Mouse (Mus musculus): ENCODE results near the gene Plekhd1. TPM values are rescaled to one million over a fixed set of nuclear protein-coding genes. Genes with fewer than 3 reads are reported as not detected.

Plekhd1 gene
- total and polyA plus RNA-seq, 3 experiments = 0.04 TPM; not detected in 2

- no peaks in the 10 kb centered on the region for H3K9me3 ChIP-seq (replicated peaks; ENCODE audit: insufficient read depth, low read length)
- no peak for DNase-seq (ENCODE audit: low read depth, low spot score)
- H3K36me3 ChIP-seq (ENCODE audit: control insufficient read depth in 1 of 2, insufficient read depth in 2 of 2, low read length in 2 of 2) = 0 out of 4 replicates have a peak, but pooled peaks cover 0 to 2% of the 10 kb centered on the region in 2 experiments
- no peak for TF ChIP-seq HCFC1 (IDR thresholded peaks at IDR 0.05; ENCODE audit: low read depth, low read length)
- no peak for TF ChIP-seq SIN3A (IDR thresholded peaks at IDR 0.05; ENCODE audit: low read length)
- no peak for TF ChIP-seq MEF2A (IDR thresholded peaks at IDR 0.05; ENCODE audit: extremely low read depth, insufficient replicate concordance, low read depth, low read length, poor library complexity, severe bottlenecking)
- no peak for TF ChIP-seq RCOR1 (IDR thresholded peaks at IDR 0.05; ENCODE audit: low read depth, low read length)
- no peak for TF ChIP-seq MAFK (IDR thresholded peaks at IDR 0.05; ENCODE audit: borderline replicate concordance, low read depth, low read length)
- TF ChIP-seq TCF12 (IDR thresholded peaks at IDR 0.05; ENCODE audit: low read depth, low read length) = no peak
- H3K9ac ChIP-seq (ENCODE audit: control insufficient read depth, low read depth, low read length, poor library complexity, severe bottlenecking) = no peak overlapping the region
- no peak overlapping the region for H3K4me3 ChIP-seq (ENCODE audit: control insufficient read depth in 1 of 2, insufficient read depth in 1 of 2, low read depth in 2 of 2, low read length in 2 of 2)
- no peak overlapping the region for H3K27ac ChIP-seq (ENCODE audit: control insufficient read depth, low read depth, low read length)
- H3K4me1 ChIP-seq (ENCODE audit: control insufficient read depth in 1 of 2, insufficient read depth in 2 of 2, low read length in 2 of 2) = peaks cover 0 to 5% of the 10 kb centered on the region in 2 experiments; a peak in 2 of 4 replicates
- no peaks in the 10 kb centered on the region; a peak in 1 of 4 replicates for H3K27me3 ChIP-seq (ENCODE audit: control insufficient read depth in 1 of 2, insufficient read depth in 2 of 2, low read length in 2 of 2)
- no peaks in the 10 kb centered on the region for H3K79me2 ChIP-seq (ENCODE audit: control insufficient read depth, insufficient read depth, low read length, poor library complexity)
Measured at GRCm38 (mm10) chr12:80758559-80759386, 66.4 kb downstream of the Plekhd1 start.

DNA sequence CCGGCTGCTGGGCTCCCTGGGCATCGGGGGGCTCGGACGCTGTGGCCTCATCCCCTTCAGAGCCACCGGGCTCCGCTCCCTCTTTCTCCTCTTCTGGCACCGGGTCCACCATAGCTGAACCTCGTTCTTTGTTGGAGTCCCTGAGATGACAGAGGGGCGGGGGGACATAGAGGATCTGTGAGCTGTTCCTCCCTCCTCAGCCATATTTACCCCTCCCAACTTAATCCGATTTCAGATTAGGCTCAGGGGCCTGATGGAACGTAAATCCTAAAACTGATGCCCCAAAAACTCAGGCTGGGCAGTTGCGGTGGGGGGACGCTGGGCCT lies 67.0 kb downstream of the Plekhd1 start:
- no peak for DNase-seq (ENCODE audit: low read depth, low spot score)
- Histone ChIP-seq H3K9ac (ENCODE audit: control insufficient read depth, low read depth, low read length, poor library complexity, severe bottlenecking) (no peak overlapping the region), H3K79me2 (ENCODE audit: control insufficient read depth, insufficient read depth, low read length, poor library complexity) (no peaks in the 10 kb centered on the region), H3K4me1 (ENCODE audit: control insufficient read depth in 1 of 2, insufficient read depth in 2 of 2, low read length in 2 of 2) (peaks cover 0 to 5% of the 10 kb centered on the region in 2 experiments; a peak in 2 of 4 replicates), H3K27me3 (ENCODE audit: control insufficient read depth in 1 of 2, insufficient read depth in 2 of 2, low read length in 2 of 2) (no peaks in the 10 kb centered on the region; a peak in 1 of 4 replicates), H3K27ac (ENCODE audit: control insufficient read depth, low read depth, low read length) (no peak overlapping the region), H3K9me3 (replicated peaks; ENCODE audit: insufficient read depth, low read length) (no peaks in the 10 kb centered on the region), H3K36me3 (ENCODE audit: control insufficient read depth in 1 of 2, insufficient read depth in 2 of 2, low read length in 2 of 2) (0 out of 4 replicates have a peak, but pooled peaks cover 0 to 2% of the 10 kb centered on the region in 2 experiments), H3K4me3 (ENCODE audit: control insufficient read depth in 1 of 2, insufficient read depth in 1 of 2, low read depth in 2 of 2, low read length in 2 of 2) (no peak overlapping the region)
- TF ChIP-seq SMC3 (IDR thresholded peaks at IDR 0.05; ENCODE audit: low read depth, low read length) (no peak), MYB (IDR thresholded peaks at IDR 0.05; ENCODE audit: low read depth, low read length) (no peak), CTCF (IDR thresholded peaks at IDR 0.05 in 2 of 3, conservative IDR thresholded peaks at IDR 0.05 in 1 of 3; ENCODE audit: control insufficient read depth in 1 of 3, insufficient read depth in 1 of 3, low read depth in 2 of 3, low read length in 3 of 3, poor library complexity in 1 of 3, severe bottlenecking in 1 of 3) (no peak), SIN3A (IDR thresholded peaks at IDR 0.05; ENCODE audit: low read length) (no peak), JUND (IDR thresholded peaks at IDR 0.05; ENCODE audit: low read depth, low read length) (no peak), GABPA (IDR thresholded peaks at IDR 0.05; ENCODE audit: low read depth, low read length) (no peak), USF2 (IDR thresholded peaks at IDR 0.05; ENCODE audit: borderline replicate concordance in 1 of 2, insufficient read depth in 1 of 2, low read depth in 1 of 2, low read length in 2 of 2) (no peak), MAFK (IDR thresholded peaks at IDR 0.05; ENCODE audit: borderline replicate concordance, low read depth, low read length) (no peak), HCFC1 (IDR thresholded peaks at IDR 0.05; ENCODE audit: low read depth, low read length) (no peak), TCF12 (IDR thresholded peaks at IDR 0.05; ENCODE audit: low read depth, low read length) (no peak), POLR2A (IDR thresholded peaks at IDR 0.05; ENCODE audit: control insufficient read depth in 1 of 2, insufficient read depth in 1 of 2, low read depth in 1 of 2, low read length in 2 of 2, poor library complexity in 1 of 2) (no peak), USF1 (IDR thresholded peaks at IDR 0.05; ENCODE audit: low read depth, low read length) (no peak), RCOR1 (IDR thresholded peaks at IDR 0.05; ENCODE audit: low read depth, low read length) (no peak), KAT2A (conservative IDR thresholded peaks at IDR 0.05; ENCODE audit: low read depth, low read length) (no peak)
